Comparison of ENCODE assay signal across 9 mouse cellular contexts in the genomic region with DNA sequence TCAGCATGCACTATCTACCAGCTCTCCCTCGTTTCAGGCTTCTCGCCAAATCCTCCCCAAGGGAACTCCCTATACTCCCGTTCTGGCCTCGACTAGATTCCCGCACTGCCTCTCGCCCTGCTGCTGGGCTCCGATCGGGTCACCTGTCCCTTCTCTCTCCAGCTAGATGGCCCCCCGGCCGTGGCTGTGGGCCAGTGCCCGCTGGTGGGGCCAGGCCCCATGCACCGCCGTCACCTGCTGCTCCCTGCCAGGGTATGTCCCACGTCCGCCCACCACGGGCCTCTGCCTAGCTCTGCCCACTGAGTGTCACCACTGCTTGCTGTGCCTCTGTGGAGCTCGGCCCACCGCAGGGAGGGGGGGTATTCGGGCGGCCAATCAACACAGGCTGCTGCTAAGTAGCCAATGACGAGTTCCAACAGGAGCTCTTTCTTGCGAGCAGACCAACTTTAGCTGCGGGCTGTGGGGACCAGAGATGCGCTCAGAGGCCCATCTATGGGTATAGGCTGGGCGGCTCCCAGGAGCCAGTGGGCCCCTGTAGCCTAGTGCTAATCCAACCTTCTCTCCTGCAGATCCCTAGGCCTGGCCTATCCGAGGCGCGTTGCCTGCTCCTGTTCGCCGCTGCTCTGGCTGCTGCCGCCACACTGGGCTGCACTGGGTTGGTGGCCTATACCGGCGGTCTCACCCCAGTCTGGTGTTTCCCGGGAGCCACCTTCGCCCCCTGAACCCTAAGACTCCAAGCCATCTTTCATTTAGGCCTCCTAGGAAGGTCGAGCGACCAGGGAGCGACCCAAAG. TPM values are rescaled to one million over a fixed set of nuclear protein-coding genes. Genes with fewer than 3 reads are reported as not detected.
A peak's percentile ranks its signal among the peaks of the same experiment; 100 is the strongest.
DNase-seq lines count a peak whose midpoint lies in the region; ATAC-seq lines count a peak whose summit lies in the region.
"Had no signal": no experiment of that assay in that cellular context is flagged by ENCODE, and none has a peak within 500 bp of the region (broad histone marks: within the 10 kb centered on the region; RNA-seq: fewer than 3 reads in every experiment).

No protein-coding gene starts in this region.

- H3K27ac ChIP-seq in liver, embryonic 13.5 days = no peak overlapping the region
- peak overlapping the region; percentile 78 for H3K27ac ChIP-seq in neural tube, embryonic 13.5 days (replicated peaks)

- DNase-seq in layer of hippocampus, postnatal 10 days (ENCODE audit: low spot score in 2 of 2) = peak; percentile 48 to 69
- DNase-seq in layer of hippocampus, postnatal 36 days = no peak
- DNase-seq in adrenal gland, postnatal 14 days = peak; percentile 76
- peak; percentile 71 for DNase-seq in gastrocnemius, postnatal 25 days
- peak; percentile 47 for DNase-seq in induced T-regulatory cell, adult 2 months (ENCODE audit: low read depth)
- no peak for DNase-seq in liver, embryonic 13.5 days
- no peak for DNase-seq in spleen, postnatal 36 days (ENCODE audit: low spot score in 2 of 2)

- 9% methylated on average over 38 of the region's 38 CpGs for WGBS in liver, embryonic 13.5 days (ENCODE audit: insufficient replicate concordance)
- WGBS in neural tube, embryonic 13.5 days = 5% methylated on average over 38 of the region's 38 CpGs

- H3K4me1 ChIP-seq in liver, embryonic 13.5 days (replicated peaks) = peaks cover 70% of the 10 kb centered on the region
- H3K4me1 ChIP-seq in neural tube, embryonic 13.5 days (replicated peaks) = peaks cover 58% of the 10 kb centered on the region

- H3K9ac ChIP-seq in liver, embryonic 13.5 days = peak overlapping the region; percentile 55
- H3K9ac ChIP-seq in neural tube, embryonic 13.5 days = peak overlapping the region; percentile 56

- H3K4me2 ChIP-seq in liver, embryonic 13.5 days = peak overlapping the region; percentile 97
- peak overlapping the region; percentile 95 for H3K4me2 ChIP-seq in neural tube, embryonic 13.5 days

- H3K27me3 ChIP-seq in liver, embryonic 13.5 days = peaks cover 85% of the 10 kb centered on the region
- H3K27me3 ChIP-seq in neural tube, embryonic 13.5 days = peaks cover 42% of the 10 kb centered on the region
- H3K27me3 ChIP-seq: Patski had no signal

- peaks cover 6% of the 10 kb centered on the region; the same call in 1 of the 2 replicates for H3K36me3 ChIP-seq in liver, embryonic 13.5 days
- peaks cover 42% of the 10 kb centered on the region for H3K36me3 ChIP-seq in neural tube, embryonic 13.5 days

- peak overlapping the region; percentile 68 for H3K4me3 ChIP-seq in liver, embryonic 13.5 days (replicated peaks)
- peak overlapping the region; percentile 59 for H3K4me3 ChIP-seq in neural tube, embryonic 13.5 days

- no peaks in the 10 kb centered on the region for H3K9me3 ChIP-seq in liver, embryonic 13.5 days (replicated peaks)
- H3K9me3 ChIP-seq in neural tube, embryonic 13.5 days = no peaks in the 10 kb centered on the region

- ATAC-seq in liver, embryonic 13.5 days (ENCODE audit: low read depth) = peak; percentile 47
- ATAC-seq in neural tube, embryonic 13.5 days (ENCODE audit: low read depth) = peak; percentile 41
- ATAC-seq: Patski had no signal

RNA-seq across cellular contexts. Expression of a gene that starts 1.8 kb away (rescaled TPM):
- total RNA-seq in layer of hippocampus, postnatal 10 days (2021) = 1 to 10 TPM; 2.0 to 2.2 TPM
- 1 to 10 TPM; 2.5 to 2.8 TPM for total RNA-seq in layer of hippocampus, postnatal 36 days (2021)
- 13.3 and 15.3 TPM in 2 replicates for total RNA-seq in adrenal gland, postnatal 14 days (2021)
- total RNA-seq in gastrocnemius, postnatal 25 days (2021) = 1 to 10 TPM; 2.0 to 2.7 TPM
- polyA plus RNA-seq in liver, embryonic 13.5 days (2015; fragmentation: Nextera tagmentation; extraction: Ambion mirVana) = 0.67 and 0.82 TPM in 2 replicates
- polyA plus RNA-seq in neural tube, embryonic 13.5 days (2015; fragmentation: Nextera tagmentation; extraction: Ambion mirVana) = 2.5 and 3.2 TPM in 2 replicates

RNA-seq across cellular contexts. Expression of a gene that starts 8.9 kb away (rescaled TPM):
- 10 to 100 TPM; 33.3 to 37.2 TPM for total RNA-seq in layer of hippocampus, postnatal 10 days (2021)
- 10 to 100 TPM; 36.3 to 48.1 TPM for total RNA-seq in layer of hippocampus, postnatal 36 days (2021)
- total RNA-seq in adrenal gland, postnatal 14 days (2021) = 64.2 and 65.6 TPM in 2 replicates
- total RNA-seq in gastrocnemius, postnatal 25 days (2021) = 100 to 1,000 TPM; 315 to 350 TPM
- polyA plus RNA-seq in liver, embryonic 13.5 days (2015; fragmentation: Nextera tagmentation; extraction: Ambion mirVana) = 8.5 and 10.1 TPM in 2 replicates
- polyA plus RNA-seq in neural tube, embryonic 13.5 days (2015; fragmentation: Nextera tagmentation; extraction: Ambion mirVana) = 10.5 and 10.7 TPM in 2 replicates

RNA-seq across cellular contexts. Expression of a gene that starts 16.6 kb away (rescaled TPM):
- 100 to 1,000 TPM; 141 to 148 TPM for total RNA-seq in layer of hippocampus, postnatal 10 days (2021)
- 100 to 1,000 TPM; 136 to 143 TPM for total RNA-seq in layer of hippocampus, postnatal 36 days (2021)
- 45.7 and 47.7 TPM in 2 replicates for total RNA-seq in adrenal gland, postnatal 14 days (2021)
- total RNA-seq in gastrocnemius, postnatal 25 days (2021) = 10 to 100 TPM; 22.4 to 22.7 TPM
- 3.2 and 4.2 TPM in 2 replicates for polyA plus RNA-seq in liver, embryonic 13.5 days (2015; fragmentation: Nextera tagmentation; extraction: Ambion mirVana)
- polyA plus RNA-seq in neural tube, embryonic 13.5 days (2015; fragmentation: Nextera tagmentation; extraction: Ambion mirVana) = 25.1 and 26.0 TPM in 2 replicates

RNA-seq across cellular contexts. Expression of a gene that starts 25.6 kb away (rescaled TPM):
- total RNA-seq in layer of hippocampus, postnatal 10 days (2021) = 1 to 10 TPM; 1.1 to 1.7 TPM
- total RNA-seq in layer of hippocampus, postnatal 36 days (2021) = under 1 TPM; 0.40 to 0.43 TPM
- total RNA-seq in adrenal gland, postnatal 14 days (2021) = 0.19 TPM in 1 of 2 replicates, not detected in the other
- not detected for total RNA-seq in gastrocnemius, postnatal 25 days (2021)
- 0.17 and 0.30 TPM in 2 replicates for polyA plus RNA-seq in liver, embryonic 13.5 days (2015; fragmentation: Nextera tagmentation; extraction: Ambion mirVana)
- polyA plus RNA-seq in neural tube, embryonic 13.5 days (2015; fragmentation: Nextera tagmentation; extraction: Ambion mirVana) = 2.1 and 2.3 TPM in 2 replicates

RNA-seq across cellular contexts. Expression of a gene that starts 27.1 kb away (rescaled TPM):
- 10 to 100 TPM; 11.5 to 13.9 TPM for total RNA-seq in layer of hippocampus, postnatal 10 days (2021)
- 10 to 100 TPM; 14.2 to 14.3 TPM for total RNA-seq in layer of hippocampus, postnatal 36 days (2021)
- 11.2 and 11.9 TPM in 2 replicates for total RNA-seq in adrenal gland, postnatal 14 days (2021)
- 1 to 10 TPM; 2.9 TPM for total RNA-seq in gastrocnemius, postnatal 25 days (2021)
- 5.6 and 6.4 TPM in 2 replicates for polyA plus RNA-seq in liver, embryonic 13.5 days (2015; fragmentation: Nextera tagmentation; extraction: Ambion mirVana)
- 17.7 and 18.1 TPM in 2 replicates for polyA plus RNA-seq in neural tube, embryonic 13.5 days (2015; fragmentation: Nextera tagmentation; extraction: Ambion mirVana)

Comparison
In these comparisons a context has a peak if more than half of its experiments do, and no peak if none do; other contexts are left out.
1. DNase-seq: peak in layer of hippocampus, postnatal 10 days (2 of 2), adrenal gland, postnatal 14 days (single experiment), gastrocnemius, postnatal 25 days (single experiment) and induced T-regulatory cell, adult 2 months (single experiment); none in layer of hippocampus, postnatal 36 days (0 of 2), liver, embryonic 13.5 days (single experiment) and spleen, postnatal 36 days (0 of 2).